Mouse (Mus musculus): ENCODE data around the gene Ddx17. TPM values are rescaled to one million over a fixed set of nuclear protein-coding genes. Genes with fewer than 3 reads are reported as not detected.

Gene Ddx17
- polyA plus RNA-seq (2012; ENCODE audit: insufficient read depth, insufficient read length, missing spikeins), result 49.6 and 73.8 TPM in 2 replicates

DNA sequence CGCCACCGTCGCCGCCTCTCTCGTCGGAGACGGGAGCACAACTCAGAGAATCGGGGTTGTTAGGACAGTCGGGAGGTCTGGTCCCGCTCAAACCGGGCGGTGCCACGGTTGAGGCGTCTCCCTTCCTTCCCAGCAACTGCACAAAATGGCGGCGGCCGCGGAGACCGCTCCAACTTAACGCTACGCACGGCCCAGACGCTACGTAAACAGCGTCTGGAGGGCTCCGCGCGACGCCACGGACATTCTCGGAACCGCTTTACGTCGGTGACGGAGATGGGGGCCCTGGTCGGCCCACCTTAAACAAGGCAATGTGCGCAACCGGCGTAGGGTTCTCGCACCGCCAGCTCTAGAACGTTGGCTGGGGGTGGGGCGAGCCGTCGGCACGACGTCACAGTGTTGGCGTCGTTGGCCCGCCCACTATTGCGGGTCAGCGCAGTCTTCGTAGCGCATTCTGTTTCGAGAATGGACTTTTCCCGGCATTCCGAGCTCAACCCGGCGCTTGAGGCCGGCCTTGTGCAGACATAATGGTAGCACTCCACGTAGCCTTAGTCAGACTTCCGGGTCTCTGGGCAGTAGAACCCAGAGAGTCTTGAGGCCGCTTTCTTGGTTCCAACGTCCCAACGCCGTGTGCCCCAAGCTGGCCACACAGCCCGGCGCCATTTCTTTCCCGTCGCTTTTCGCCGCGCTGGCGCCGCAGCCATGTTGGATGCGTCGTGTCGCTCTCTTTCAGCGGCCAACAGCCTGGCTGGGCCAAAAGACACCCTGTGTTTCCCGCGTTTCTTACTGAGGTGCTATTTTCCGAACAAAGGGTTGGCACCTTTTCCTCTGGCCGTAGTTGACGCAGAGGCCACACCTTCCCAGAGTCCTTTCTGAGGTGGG lies at the start of gene Ddx17:
Gene Ddx17 (minus strand): TSS at position 332 of the 879 bp plus-strand sequence.
- no peaks in the 10 kb centered on the region for H3K4me1 ChIP-seq (ENCODE audit: control insufficient read depth, insufficient read depth, insufficient read length, low read length)

DNA sequence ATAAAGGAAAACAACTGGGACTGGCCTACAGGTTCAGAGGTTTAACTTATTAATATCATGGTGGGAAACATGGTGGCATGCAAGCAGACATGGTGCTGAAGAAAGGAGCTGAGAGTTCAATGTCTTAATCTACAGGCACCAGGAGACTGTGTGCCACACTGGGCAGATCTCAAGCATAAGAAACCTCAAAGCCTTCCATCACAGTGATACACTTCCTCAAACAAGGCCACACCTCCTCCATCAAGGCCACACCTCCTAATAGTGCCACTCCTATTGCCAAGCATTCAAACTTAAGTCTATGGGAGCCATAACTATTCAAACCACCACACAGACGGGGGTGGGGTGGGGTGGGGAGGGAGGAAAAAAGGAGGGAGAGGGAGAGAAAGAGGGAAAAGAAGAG lies 35.0 kb upstream of the Ddx17 start:
- no peaks in the 10 kb centered on the region for H3K4me1 ChIP-seq (ENCODE audit: control insufficient read depth, insufficient read depth, insufficient read length, low read length)
- H3K27ac ChIP-seq (replicated peaks; ENCODE audit: low read depth, low read length), result no peak overlapping the region
- no peak overlapping the region for H3K4me3 ChIP-seq (ENCODE audit: insufficient read depth, low read depth, low read length)

More for the DNA sequence above, at the start of gene Ddx17:
- Histone ChIP-seq H3K27ac (replicated peaks; ENCODE audit: low read depth, low read length) (peak within 1 kb of the TSS; percentile 97), H3K4me3 (ENCODE audit: insufficient read depth, low read depth, low read length) (peak within 1 kb of the TSS; percentile 77)

DNA sequence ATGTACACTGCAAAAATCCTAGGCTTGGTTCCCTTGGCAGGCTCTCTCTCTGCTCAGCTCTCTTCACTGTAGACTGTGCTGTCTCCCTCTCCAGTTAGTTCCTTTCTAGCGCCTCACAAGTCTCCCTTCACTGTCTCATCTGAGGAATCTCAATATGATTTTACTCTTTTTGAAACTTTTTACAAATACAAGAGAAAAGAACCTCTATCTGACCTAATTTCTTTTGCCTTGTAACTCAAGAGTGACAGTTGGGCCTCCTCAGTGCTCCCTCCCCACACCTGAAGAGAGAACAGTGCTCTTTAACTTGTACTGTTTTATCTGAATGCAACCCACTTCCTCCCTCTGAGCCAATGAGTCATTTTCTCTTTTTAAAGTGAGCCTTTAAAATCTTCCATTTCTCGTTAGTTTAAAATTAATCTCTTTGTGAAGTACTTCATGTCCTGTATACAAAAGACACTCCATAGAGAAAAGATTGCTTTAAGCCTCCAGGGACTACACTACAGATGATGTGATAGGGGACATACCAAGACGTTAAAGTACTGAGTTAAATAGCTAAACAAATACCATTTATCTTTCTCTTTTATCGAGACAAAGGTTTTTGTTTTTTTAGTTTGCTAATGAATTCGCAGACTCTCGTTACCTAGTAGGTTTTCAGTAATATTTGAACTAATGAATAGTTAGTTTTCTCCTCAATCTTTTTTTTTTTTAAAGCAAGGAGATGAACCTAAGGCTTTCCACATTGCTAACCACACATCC lies 31.3 kb upstream of the Ddx17 start:
- H3K27ac ChIP-seq (replicated peaks; ENCODE audit: low read depth, low read length), result no peak overlapping the region
- no peaks in the 10 kb centered on the region for H3K4me1 ChIP-seq (ENCODE audit: control insufficient read depth, insufficient read depth, insufficient read length, low read length)
- no peak overlapping the region for H3K4me3 ChIP-seq (ENCODE audit: insufficient read depth, low read depth, low read length)

DNA sequence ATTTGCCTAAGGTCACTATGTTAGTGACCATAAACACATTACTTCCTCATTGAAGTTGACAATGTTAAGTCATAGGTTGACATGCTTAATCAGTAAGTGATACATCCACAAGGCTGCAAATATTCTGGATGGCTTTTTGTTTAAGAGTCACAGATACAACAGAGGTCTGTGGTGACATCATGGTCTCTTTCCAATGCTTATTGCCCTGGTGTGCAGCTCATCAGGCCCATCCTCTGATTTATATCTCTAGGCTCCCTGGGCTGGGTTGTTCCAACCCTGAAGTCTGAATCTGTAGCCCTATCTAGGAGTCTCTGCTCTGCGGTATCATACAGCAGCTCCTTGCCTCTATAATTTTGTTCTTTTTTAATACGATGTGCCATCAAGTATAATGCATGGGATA lies 30.4 kb upstream of the Ddx17 start:
- H3K27ac ChIP-seq (replicated peaks; ENCODE audit: low read depth, low read length), result no peak overlapping the region
- no peak overlapping the region for H3K4me3 ChIP-seq (ENCODE audit: insufficient read depth, low read depth, low read length)
- H3K4me1 ChIP-seq (ENCODE audit: control insufficient read depth, insufficient read depth, insufficient read length, low read length), result no peaks in the 10 kb centered on the region

DNA sequence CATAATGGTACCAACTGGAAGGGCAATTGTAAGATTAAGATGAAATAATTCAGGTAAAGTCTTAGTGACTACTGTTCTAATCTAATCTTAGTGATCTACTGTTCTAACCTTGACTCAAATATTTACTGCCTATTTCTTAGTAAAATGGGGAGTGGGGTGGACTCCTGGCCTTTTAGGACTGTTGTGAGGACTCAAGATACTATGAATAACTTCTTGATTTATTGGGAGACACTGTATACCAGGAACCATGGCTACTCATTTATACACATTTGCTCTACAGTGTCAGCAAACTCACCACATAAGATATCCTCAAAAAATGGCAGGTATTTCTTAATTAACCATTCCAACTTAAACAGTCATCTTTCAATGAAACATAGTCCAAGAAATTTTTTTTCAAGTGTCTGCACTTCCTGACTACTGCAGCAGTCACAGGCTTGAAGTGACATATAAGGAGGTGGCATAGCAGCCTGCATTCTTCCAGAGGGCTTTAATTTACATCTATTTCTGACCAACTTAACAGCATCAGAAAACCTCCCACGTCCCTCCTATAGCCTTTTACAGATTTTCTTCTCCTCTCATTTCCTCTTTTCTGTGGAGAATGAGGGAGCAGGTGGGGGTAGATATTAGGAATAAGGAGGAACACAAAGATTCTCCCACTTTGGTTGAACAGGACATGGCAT lies 29.1 kb upstream of the Ddx17 start:
- Histone ChIP-seq H3K4me3 (ENCODE audit: insufficient read depth, low read depth, low read length) (no peak overlapping the region), H3K4me1 (ENCODE audit: control insufficient read depth, insufficient read depth, insufficient read length, low read length) (no peaks in the 10 kb centered on the region)

DNA sequence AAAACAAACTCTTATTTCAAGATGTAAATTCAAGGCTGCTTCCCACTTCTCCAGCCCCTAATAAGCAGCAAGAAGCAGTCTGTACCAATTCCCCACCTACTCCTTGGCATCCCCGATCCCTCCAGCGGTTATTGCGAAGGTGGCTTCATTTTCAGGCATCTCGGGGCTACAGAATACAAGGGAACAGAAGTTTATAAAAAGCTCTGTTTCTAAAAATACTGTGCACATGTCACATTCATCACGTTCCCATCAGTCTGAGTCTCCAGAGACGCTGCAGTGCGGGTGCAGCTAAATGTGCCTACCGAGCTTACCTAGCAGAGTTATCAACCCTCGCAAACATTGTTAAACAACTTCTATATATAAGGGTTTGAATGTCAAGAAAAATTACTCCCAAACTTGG lies 15.9 kb upstream of the Ddx17 start:
- Histone ChIP-seq H3K27ac (replicated peaks; ENCODE audit: low read depth, low read length) (no peak overlapping the region), H3K4me3 (ENCODE audit: insufficient read depth, low read depth, low read length) (no peak overlapping the region), H3K4me1 (ENCODE audit: control insufficient read depth, insufficient read depth, insufficient read length, low read length) (no peaks in the 10 kb centered on the region)

More for the DNA sequence above, 29.1 kb upstream of the Ddx17 start:
- H3K27ac ChIP-seq (replicated peaks; ENCODE audit: low read depth, low read length), result no peak overlapping the region

DNA sequence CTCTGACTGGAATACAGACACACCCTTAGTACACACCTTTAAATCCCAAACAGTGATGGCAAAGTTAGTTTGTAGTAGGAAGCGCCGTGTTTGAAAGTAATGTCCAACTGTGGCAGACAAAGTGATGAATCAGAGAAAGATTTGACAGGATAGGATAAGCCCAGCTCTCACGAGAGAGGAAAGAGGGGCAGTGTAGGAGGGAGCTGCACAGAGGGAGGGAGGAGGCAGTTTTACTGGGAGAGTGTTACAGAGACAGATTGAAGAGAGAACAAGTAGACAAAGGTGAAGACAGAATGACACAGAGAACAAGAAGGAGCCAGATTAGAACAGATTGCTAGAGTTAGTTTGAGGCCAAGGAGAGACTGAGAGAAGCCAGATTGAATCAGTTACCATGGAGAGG lies 13.1 kb upstream of the Ddx17 start:
- H3K4me1 ChIP-seq (ENCODE audit: control insufficient read depth, insufficient read depth, insufficient read length, low read length), result no peaks in the 10 kb centered on the region
- no peak overlapping the region for H3K27ac ChIP-seq (replicated peaks; ENCODE audit: low read depth, low read length)
- no peak overlapping the region for H3K4me3 ChIP-seq (ENCODE audit: insufficient read depth, low read depth, low read length)

DNA sequence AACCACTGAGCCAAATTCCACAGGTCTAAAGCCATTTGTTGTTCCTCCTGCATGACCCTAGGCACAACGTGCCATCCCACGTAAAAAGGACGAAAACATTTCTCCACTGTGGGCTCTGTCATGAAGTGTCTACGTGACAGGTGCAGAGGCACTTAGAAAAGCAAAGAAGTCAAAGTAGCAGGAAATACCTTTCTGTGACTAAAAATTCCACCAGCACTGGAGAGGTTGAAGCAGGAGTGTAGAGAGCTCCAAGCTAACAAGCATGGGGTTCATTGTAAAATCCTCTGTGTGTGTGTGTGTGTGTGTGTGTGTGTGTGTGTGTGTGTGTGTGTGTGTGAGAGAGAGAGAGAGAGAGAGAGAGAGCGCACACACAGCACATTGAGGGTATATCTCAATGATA lies 6.0 kb upstream of the Ddx17 start:
- no peak overlapping the region for H3K4me3 ChIP-seq (ENCODE audit: insufficient read depth, low read depth, low read length)
- no peaks in the 10 kb centered on the region for H3K4me1 ChIP-seq (ENCODE audit: control insufficient read depth, insufficient read depth, insufficient read length, low read length)
- H3K27ac ChIP-seq (replicated peaks; ENCODE audit: low read depth, low read length), result no peak overlapping the region

DNA sequence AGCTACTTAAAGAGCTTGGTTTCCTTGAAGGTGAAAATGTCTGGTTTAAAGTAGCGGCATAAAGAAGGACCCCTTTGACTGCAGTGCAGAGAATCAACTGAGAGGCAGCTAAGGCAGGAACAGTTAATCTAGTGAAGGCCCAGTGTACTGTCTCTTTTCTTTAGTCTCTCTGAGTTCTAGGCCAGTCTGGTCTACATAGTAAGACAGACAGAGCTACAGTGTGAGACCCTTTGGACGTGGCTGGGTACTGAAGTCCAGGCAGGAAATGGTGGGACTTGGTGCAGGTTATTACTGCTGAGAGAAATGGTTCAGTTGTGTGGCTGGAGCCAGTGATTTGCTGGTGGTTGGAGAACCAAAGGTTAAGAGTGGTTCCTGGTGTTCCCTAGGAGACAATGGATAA lies 1.7 kb upstream of the Ddx17 start:
- Histone ChIP-seq H3K27ac (replicated peaks; ENCODE audit: low read depth, low read length) (no peak overlapping the region), H3K4me1 (ENCODE audit: control insufficient read depth, insufficient read depth, insufficient read length, low read length) (no peaks in the 10 kb centered on the region)

DNA sequence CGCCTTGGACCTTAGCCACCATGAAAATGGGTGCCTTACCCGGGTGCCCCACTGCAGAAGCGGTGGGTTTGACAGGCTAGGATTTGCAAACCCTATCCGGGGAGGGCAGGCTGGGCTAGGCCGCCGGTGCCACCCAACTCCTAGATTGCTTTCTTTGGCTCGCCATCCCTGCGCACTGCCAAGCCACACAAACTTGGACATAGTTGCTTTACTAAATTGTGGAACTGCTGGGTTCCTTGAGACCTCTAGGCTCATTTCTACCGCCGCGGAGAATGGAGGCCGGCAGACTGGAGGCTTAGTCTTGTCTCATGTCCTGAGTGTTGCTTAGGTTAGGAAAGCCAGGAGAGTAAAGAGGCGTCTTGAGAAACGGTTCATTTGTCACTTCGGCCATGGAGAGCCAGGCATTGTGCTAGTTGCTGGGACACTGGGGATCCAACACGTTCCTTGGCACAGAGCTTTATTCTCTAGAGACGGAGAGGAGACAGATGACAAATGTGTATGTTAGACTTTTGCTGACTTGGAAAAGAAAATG lies 814 bp upstream of the Ddx17 start:
- Histone ChIP-seq H3K4me3 (ENCODE audit: insufficient read depth, low read depth, low read length) (peak overlapping the region; percentile 65), H3K4me1 (ENCODE audit: control insufficient read depth, insufficient read depth, insufficient read length, low read length) (no peaks in the 10 kb centered on the region), H3K27ac (replicated peaks; ENCODE audit: low read depth, low read length) (peak overlapping the region; percentile 93)

More for the DNA sequence above, 1.7 kb upstream of the Ddx17 start:
- no peak overlapping the region for H3K4me3 ChIP-seq (ENCODE audit: insufficient read depth, low read depth, low read length)

DNA sequence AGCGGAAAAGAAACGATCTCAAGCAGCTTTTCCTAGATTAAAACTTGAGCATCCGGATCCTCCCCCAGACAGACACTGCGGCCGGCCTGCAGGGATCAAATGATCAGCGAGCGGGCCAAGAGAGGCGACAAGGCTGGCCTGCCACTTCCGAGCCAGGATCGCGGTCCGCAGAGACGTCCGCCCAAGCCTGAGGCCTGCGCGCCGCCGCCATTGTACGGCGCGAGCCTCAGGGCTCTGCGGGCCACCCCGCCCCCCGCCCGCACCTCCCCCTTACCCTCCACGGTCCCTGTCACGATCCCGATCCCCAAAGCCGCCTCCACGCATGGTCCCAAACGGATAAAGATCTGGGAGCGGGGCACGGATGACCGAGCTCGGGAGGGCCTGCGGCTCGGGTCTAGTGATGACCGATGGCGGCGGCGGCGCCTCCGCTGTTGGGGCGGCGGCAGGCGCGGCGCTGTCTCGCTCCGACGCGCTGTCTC lies 581 bp downstream of the Ddx17 start:
- peak overlapping the region; percentile 77 for H3K4me3 ChIP-seq (ENCODE audit: insufficient read depth, low read depth, low read length)
- H3K27ac ChIP-seq (replicated peaks; ENCODE audit: low read depth, low read length), result peak overlapping the region; percentile 97
- H3K4me1 ChIP-seq (ENCODE audit: control insufficient read depth, insufficient read depth, insufficient read length, low read length), result no peaks in the 10 kb centered on the region

DNA sequence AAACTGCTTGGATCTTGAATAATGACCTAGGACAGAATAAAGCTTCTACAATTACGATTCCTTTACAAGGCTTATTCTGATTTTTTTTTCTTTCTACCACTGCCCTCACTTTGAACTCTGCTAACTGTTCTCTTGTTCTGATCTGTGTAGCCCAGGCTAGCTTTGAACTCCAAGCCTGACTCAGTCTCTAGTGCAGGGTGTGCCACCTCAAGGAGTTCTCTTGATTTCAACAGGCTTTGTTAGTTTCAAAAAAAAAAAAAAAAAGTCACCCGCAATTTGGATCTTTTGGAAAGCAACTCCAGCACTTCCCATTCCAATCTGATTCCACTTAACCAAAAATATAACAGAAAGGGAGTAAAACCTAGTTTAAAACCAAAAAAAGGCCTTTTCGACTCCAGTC lies 1.0 kb downstream of the Ddx17 start:
- Histone ChIP-seq H3K4me1 (ENCODE audit: control insufficient read depth, insufficient read depth, insufficient read length, low read length) (no peaks in the 10 kb centered on the region), H3K4me3 (ENCODE audit: insufficient read depth, low read depth, low read length) (peak overlapping the region; percentile 77), H3K27ac (replicated peaks; ENCODE audit: low read depth, low read length) (peak overlapping the region; percentile 64)

DNA sequence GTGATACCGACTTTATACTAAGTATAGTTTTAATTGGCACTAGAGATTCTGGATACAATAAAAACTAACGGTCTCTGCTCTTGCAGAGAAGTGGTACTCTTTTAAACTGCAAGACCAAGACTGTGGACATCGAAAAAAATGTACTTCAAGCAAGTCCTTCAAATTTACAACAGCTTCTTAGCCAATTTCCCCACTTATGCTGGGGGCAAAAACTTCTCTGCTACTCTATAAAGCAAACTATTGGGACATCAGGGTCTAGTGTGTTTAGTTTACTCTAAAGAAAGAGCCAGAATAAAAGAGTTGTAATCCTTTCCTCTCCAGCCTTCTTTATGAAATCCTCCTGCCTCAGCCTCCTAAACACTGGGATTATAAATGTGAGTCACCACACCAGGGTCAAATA lies 2.6 kb downstream of the Ddx17 start:
- Histone ChIP-seq H3K4me3 (ENCODE audit: insufficient read depth, low read depth, low read length) (no peak overlapping the region), H3K27ac (replicated peaks; ENCODE audit: low read depth, low read length) (no peak overlapping the region), H3K4me1 (ENCODE audit: control insufficient read depth, insufficient read depth, insufficient read length, low read length) (no peaks in the 10 kb centered on the region)

DNA sequence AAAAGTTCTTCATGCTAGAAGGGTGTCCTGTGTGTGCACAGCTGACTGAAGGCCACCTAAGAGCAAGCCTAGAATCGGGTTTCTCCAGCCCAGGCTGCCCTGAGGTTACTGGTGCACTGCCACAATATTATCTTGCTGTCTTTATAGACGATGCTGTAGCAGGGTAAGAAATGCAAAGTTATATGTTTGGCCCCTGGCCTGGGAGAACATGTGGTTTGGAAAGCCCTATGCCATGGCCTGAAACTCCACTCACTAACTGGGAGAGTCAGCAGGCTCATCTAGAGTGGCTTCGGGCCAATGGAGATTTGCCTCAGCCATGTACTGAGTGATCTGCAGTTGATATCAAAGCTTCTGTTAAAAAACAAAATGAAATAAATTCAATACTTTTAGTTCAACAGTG lies 12.7 kb downstream of the Ddx17 start:
- Histone ChIP-seq H3K27ac (replicated peaks; ENCODE audit: low read depth, low read length) (no peak overlapping the region), H3K4me3 (ENCODE audit: insufficient read depth, low read depth, low read length) (no peak overlapping the region), H3K4me1 (ENCODE audit: control insufficient read depth, insufficient read depth, insufficient read length, low read length) (no peaks in the 10 kb centered on the region)

DNA sequence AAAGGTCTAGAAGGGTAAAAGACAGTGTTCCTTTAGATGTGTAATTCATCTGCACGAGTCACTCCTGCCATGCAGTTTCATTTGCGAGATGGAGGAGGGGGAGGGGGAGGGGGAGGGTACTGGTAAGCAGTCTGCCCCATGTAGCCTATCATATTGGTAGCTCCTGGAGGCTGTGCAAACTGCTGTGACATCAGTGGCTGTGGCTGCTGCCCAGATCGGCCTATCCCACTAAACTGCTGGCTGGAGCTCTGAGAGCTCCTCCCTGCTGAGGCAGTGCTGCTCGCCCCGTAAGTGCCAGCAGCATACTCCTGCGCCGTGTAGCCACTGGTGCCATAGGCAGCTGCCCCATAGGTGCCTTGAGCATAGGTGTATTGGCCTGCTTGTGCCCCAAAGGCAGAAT lies 16.6 kb downstream of the Ddx17 start:
- H3K4me3 ChIP-seq (ENCODE audit: insufficient read depth, low read depth, low read length), result no peak overlapping the region
- H3K27ac ChIP-seq (replicated peaks; ENCODE audit: low read depth, low read length), result no peak overlapping the region
- no peaks in the 10 kb centered on the region for H3K4me1 ChIP-seq (ENCODE audit: control insufficient read depth, insufficient read depth, insufficient read length, low read length)

Data from brown adipose tissue, adult 24 weeks (tissue).